Mouse (Mus musculus) lung, embryonic 14.5 days (tissue): ENCODE data around the gene Spats1. TPM values are rescaled to one million over a fixed set of nuclear protein-coding genes. Genes with fewer than 3 reads are reported as not detected.

Source experiments
- ATAC-seq: fragments of 200-750 bp; cut with Nextera tagmentation; 2 replicates; pipeline ENCODE4 v1.8.0; 2017; ENCODE audit warnings: mild to moderate bottlenecking, moderate TSS enrichment, moderate library complexity; ENCODE audit not compliant: insufficient read depth
- DNase-seq: peaks from one replicate; pipeline ENCODE4 v3.0.0-alpha.2; 2015
- H3K27ac ChIP-seq: fragments of 300-500 bp; sonication (generic); 2 replicates; pipeline ENCODE4 v1.5.1; 2014; ENCODE audit warnings: low read depth, mild to moderate bottlenecking, moderate library complexity
- H3K27me3 ChIP-seq: fragments of 300-500 bp; sonication (generic); 2 replicates; pipeline ENCODE4 v1.6.1; 2014; ENCODE audit warnings: low read length, control low read depth; ENCODE audit not compliant: insufficient read depth
- H3K36me3 ChIP-seq: fragments of 300-500 bp; sonication (generic); 2 replicates; pipeline ENCODE4 v1.6.1; 2014; ENCODE audit warnings: control low read depth; ENCODE audit not compliant: insufficient read depth
- H3K4me1 ChIP-seq: fragments of 300-500 bp; sonication (generic); 2 replicates; pipeline ENCODE4 v1.6.1; 2014; ENCODE audit warnings: antibody characterized with exemption, control low read depth; ENCODE audit not compliant: insufficient read depth
- H3K4me2 ChIP-seq: fragments of 300-500 bp; sonication (generic); 2 replicates; pipeline ENCODE4 v1.6.1; 2014; ENCODE audit warnings: mild to moderate bottlenecking
- H3K4me3 ChIP-seq: fragments of 300-500 bp; sonication (generic); 2 replicates; pipeline ENCODE4 v1.5.1; 2014; ENCODE audit warnings: low read depth, low read length
- H3K9ac ChIP-seq: fragments of 300-500 bp; sonication (generic); 2 replicates; pipeline ENCODE4 v1.6.1; 2014
- H3K9me3 ChIP-seq: fragments of 300-500 bp; sonication (generic); 2 replicates; pipeline ENCODE4 v1.6.1; 2016; ENCODE audit warnings: low read depth, low read length, control low read depth
- CTCF ChIP-seq: IDR thresholded peaks from 2 replicates; pipeline ENCODE4 v1.5.1; 2016; ENCODE audit warnings: antibody characterized with exemption, low read depth
- WGBS: fragments of 180-500 bp; shearing (Covaris S2); extraction: QIAGEN DNeasy Blood & Tissue Kit; methylation state at CpG from one replicate; pipeline ENCODE4 v1.1.7; 2014; 5-methylcytosine and 5-hydroxymethylcytosine counted together
- polyA plus RNA-seq: library from polyadenylated mRNA; unstranded; fragments of >200 nt; fragmentation: Nextera tagmentation; extraction: Ambion mirVana; gene quantifications from 2 replicates; pipeline ENCODE4 v1.2.1, GENCODE M21; 2014

Spats1 gene
- polyA plus RNA-seq, 1 experiment from 2014 or later, result 0.43 TPM

GRCm38 (mm10) chr17:45490532-45491154, 15.4 kb upstream of the Spats1 start:
- Histone ChIP-seq H3K27ac (no peak overlapping the region), H3K36me3 (no peaks in the 10 kb centered on the region), H3K4me1 (no peaks in the 10 kb centered on the region), H3K9ac (no peak overlapping the region), H3K4me2 (no peak overlapping the region), H3K27me3 (no peaks in the 10 kb centered on the region), H3K9me3 (no peaks in the 10 kb centered on the region), H3K4me3 (no peak overlapping the region)
- ATAC-seq (no peak), DNase-seq (no peak)
- WGBS, result 50% methylated on average over 13 of the region's 13 CpGs
- TF ChIP-seq CTCF, result no peak

GRCm38 (mm10) chr17:45489736-45490135, 14.5 kb upstream of the Spats1 start:
- H3K9ac ChIP-seq, result no peak overlapping the region
- H3K9me3 ChIP-seq, result no peaks in the 10 kb centered on the region
- no peak overlapping the region for H3K4me2 ChIP-seq
- DNase-seq (no peak), ATAC-seq (no peak)
- H3K27me3 ChIP-seq, result no peaks in the 10 kb centered on the region
- 75% methylated on average over 6 of the region's 6 CpGs for WGBS
- H3K4me1 ChIP-seq, result no peaks in the 10 kb centered on the region
- H3K4me3 ChIP-seq, result no peak overlapping the region
- no peaks in the 10 kb centered on the region for H3K36me3 ChIP-seq
- no peak for TF ChIP-seq CTCF
- no peak overlapping the region for H3K27ac ChIP-seq

DNA sequence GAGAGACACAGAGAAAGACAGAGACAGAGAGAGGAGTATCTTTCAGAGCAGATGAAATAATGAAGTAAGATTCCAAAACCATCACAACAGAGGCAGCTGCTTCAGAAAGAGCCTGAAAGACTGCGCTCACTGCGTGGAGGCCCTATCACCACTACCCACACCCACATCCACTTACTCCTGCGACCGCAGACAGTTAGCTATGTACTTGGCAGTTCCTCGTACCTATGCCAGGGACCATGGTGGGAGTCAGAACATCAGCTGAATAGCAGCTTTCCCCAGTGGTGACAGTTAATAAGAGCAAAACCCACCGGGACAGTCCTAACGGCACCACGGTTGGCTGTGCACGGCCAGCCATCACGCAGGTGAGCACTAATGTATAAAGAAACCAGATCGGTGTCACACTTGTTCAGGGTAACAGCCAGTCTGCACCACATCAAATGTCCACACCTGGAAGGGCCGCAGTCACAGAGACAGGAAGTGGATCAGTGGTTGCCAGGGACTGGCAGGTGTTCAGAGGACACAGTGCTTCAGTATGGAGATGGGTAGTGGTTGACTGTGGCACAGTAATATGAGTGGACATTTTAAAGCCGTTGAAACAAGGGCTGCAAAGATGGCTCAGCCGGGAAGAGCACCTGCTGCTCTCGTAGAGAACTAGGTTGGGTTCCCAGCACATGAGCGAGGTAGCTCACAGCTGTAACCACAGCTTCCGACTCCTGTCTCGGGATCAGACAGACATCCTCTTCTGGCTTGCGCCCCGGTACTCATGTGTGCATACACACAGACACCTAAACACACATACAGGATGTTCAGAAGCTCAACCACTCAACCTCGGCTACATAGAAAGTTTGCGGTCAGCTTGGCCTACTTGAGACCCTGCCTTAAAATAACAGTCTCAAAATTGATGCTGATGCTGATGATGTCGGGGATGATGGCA, 13.4 kb upstream of the Spats1 start:
- H3K9me3 ChIP-seq, result no peaks in the 10 kb centered on the region
- no peak for DNase-seq
- no peaks in the 10 kb centered on the region for H3K4me1 ChIP-seq
- no peak for TF ChIP-seq CTCF
- no peak overlapping the region for H3K4me3 ChIP-seq
- no peak for ATAC-seq
- H3K4me2 ChIP-seq, result no peak overlapping the region
- WGBS, result 80% methylated on average over 23 of the region's 23 CpGs
- H3K27me3 ChIP-seq, result no peaks in the 10 kb centered on the region
- no peaks in the 10 kb centered on the region for H3K36me3 ChIP-seq
- H3K27ac ChIP-seq, result no peak overlapping the region
- H3K9ac ChIP-seq, result no peak overlapping the region

- ATAC-seq (no peak), DNase-seq (peak; percentile 28)
- no peak overlapping the region for H3K9ac ChIP-seq
- 9% methylated on average over 5 of the region's 5 CpGs for WGBS
- H3K4me3 ChIP-seq, result no peak overlapping the region
- H3K9me3 ChIP-seq, result no peaks in the 10 kb centered on the region
- no peak overlapping the region for H3K27ac ChIP-seq
- no peak for TF ChIP-seq CTCF
- no peak overlapping the region for H3K4me2 ChIP-seq
- H3K4me1 ChIP-seq, result no peaks in the 10 kb centered on the region
- no peaks in the 10 kb centered on the region for H3K27me3 ChIP-seq
- H3K36me3 ChIP-seq, result no peaks in the 10 kb centered on the region
Measured at GRCm38 (mm10) chr17:45487216-45487615, 12.0 kb upstream of the Spats1 start.

DNA sequence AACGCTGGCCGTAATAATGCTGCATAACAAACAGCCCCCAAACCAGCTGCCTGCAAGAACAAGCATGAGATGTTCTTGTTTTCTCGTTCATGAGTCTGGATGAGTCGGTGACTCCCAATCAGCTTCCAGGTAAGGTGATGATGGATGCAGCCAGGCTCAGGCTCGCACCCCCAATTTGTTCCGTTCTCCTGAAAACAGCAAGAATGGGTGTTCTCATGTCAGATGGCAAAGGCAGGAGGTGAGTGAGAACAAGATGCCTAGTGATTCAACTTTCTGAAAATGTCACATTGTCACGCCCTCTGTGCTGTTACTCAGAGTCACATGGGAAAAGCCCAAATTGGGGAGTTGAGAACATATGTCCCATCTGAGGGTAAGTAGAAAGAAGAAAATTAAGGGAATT, 10.4 kb upstream of the Spats1 start:
- no peaks in the 10 kb centered on the region for H3K9me3 ChIP-seq
- H3K9ac ChIP-seq, result no peak overlapping the region
- DNase-seq (no peak), ATAC-seq (no peak)
- H3K27ac ChIP-seq, result no peak overlapping the region
- no peak overlapping the region for H3K4me2 ChIP-seq
- H3K27me3 ChIP-seq, result no peaks in the 10 kb centered on the region
- WGBS, result 78% methylated on average over 7 of the region's 7 CpGs
- no peak for TF ChIP-seq CTCF
- no peaks in the 10 kb centered on the region for H3K4me1 ChIP-seq
- H3K4me3 ChIP-seq, result no peak overlapping the region
- H3K36me3 ChIP-seq, result no peaks in the 10 kb centered on the region

- no peak overlapping the region for H3K4me2 ChIP-seq
- DNase-seq (peak; percentile 28), ATAC-seq (no peak)
- no peak overlapping the region for H3K4me3 ChIP-seq
- no peaks in the 10 kb centered on the region for H3K9me3 ChIP-seq
- peak; percentile 37; the same call in 1 of the 2 replicates for TF ChIP-seq CTCF
- H3K27ac ChIP-seq, result no peak overlapping the region
- H3K27me3 ChIP-seq, result no peaks in the 10 kb centered on the region
- no peaks in the 10 kb centered on the region for H3K4me1 ChIP-seq
- 24% methylated on average over 2 of the region's 2 CpGs for WGBS
- no peaks in the 10 kb centered on the region for H3K36me3 ChIP-seq
- no peak overlapping the region for H3K9ac ChIP-seq
Measured at GRCm38 (mm10) chr17:45480429-45480828, 5.2 kb upstream of the Spats1 start.

- TF ChIP-seq CTCF, result peak; percentile 99
- H3K4me1 ChIP-seq, result no peaks in the 10 kb centered on the region
- H3K27me3 ChIP-seq, result peaks cover 8% of the 10 kb centered on the region; the same call in 1 of the 2 replicates
- H3K9me3 ChIP-seq, result no peaks in the 10 kb centered on the region
- no peak overlapping the region for H3K4me3 ChIP-seq
- peak; percentile 88 for DNase-seq
- no peak overlapping the region for H3K27ac ChIP-seq
- H3K36me3 ChIP-seq, result no peaks in the 10 kb centered on the region
- WGBS, result 9% methylated on average over 12 of the region's 12 CpGs
- H3K9ac ChIP-seq, result no peak overlapping the region
- peak; percentile 19; the same call in 1 of the 2 replicates for ATAC-seq
- no peak overlapping the region for H3K4me2 ChIP-seq
Measured at GRCm38 (mm10) chr17:45478234-45478825, 3.1 kb upstream of the Spats1 start.
